Mouse (Mus musculus) kidney, embryonic 15.5 days (tissue): ENCODE results near the gene Cldn13. TPM values are rescaled to one million over a fixed set of nuclear protein-coding genes. Genes with fewer than 3 reads are reported as not detected.

ENCODE experiments used
- polyA plus RNA-seq: library from polyadenylated mRNA; unstranded; fragments of >200 nt; fragmentation: Nextera tagmentation; extraction: Ambion mirVana; gene quantifications from 2 replicates; pipeline ENCODE4 v1.2.1, GENCODE M21; 2015

The Cldn13 gene
- polyA plus RNA-seq, 1 experiment from 2014 or later: 5.1 TPM

Other genes with a start within 250 kb of the Cldn13 start
- gene Limk1, start 226.9 kb downstream of the Cldn13 start, polyA plus RNA-seq: 4.9 and 5.9 TPM in 2 replicates
- 81.4 and 99.6 TPM in 2 replicates for gene Eln, start 168.2 kb downstream of the Cldn13 start, polyA plus RNA-seq
- not detected in 2 replicates for gene Tmem270, start 8.8 kb downstream of the Cldn13 start, polyA plus RNA-seq
- gene Mettl27, start 16.8 kb upstream of the Cldn13 start, polyA plus RNA-seq: 23.3 and 26.1 TPM in 2 replicates
- 39.3 and 45.6 TPM in 2 replicates for gene Cldn4, start 31.4 kb upstream of the Cldn13 start, polyA plus RNA-seq
- gene Cldn3, start 70.7 kb upstream of the Cldn13 start, polyA plus RNA-seq: 52.9 and 56.3 TPM in 2 replicates
- 69.1 and 71.6 TPM in 2 replicates for gene Abhd11, start 93.6 kb upstream of the Cldn13 start, polyA plus RNA-seq
- gene Stx1a, start 108.0 kb upstream of the Cldn13 start, polyA plus RNA-seq: 12.1 and 13.8 TPM in 2 replicates
- 30.9 and 36.7 TPM in 2 replicates for gene Dnajc30, start 148.7 kb upstream of the Cldn13 start, polyA plus RNA-seq
- 121 and 137 TPM in 2 replicates for gene Bud23, start 149.4 kb upstream of the Cldn13 start, polyA plus RNA-seq
- 9.2 and 10.9 TPM in 2 replicates for gene Vps37d, start 162.7 kb upstream of the Cldn13 start, polyA plus RNA-seq
- gene Mlxipl, start 174.4 kb upstream of the Cldn13 start, polyA plus RNA-seq: 7.3 and 7.4 TPM in 2 replicates
- gene Tbl2, start 234.1 kb upstream of the Cldn13 start, polyA plus RNA-seq: 25.5 and 26.8 TPM in 2 replicates